Mouse (Mus musculus): ENCODE results near the gene Olfr668.
"Not testable (repeated sequence)": the region's sequence is repeated elsewhere in the genome, so short reads cannot be mapped to it uniquely, and the experiment has no call there.

Gene Olfr668

GRCm38 (mm10) chr7:104927957-104928356 lies at the start of gene Olfr668:
Olfr668 (minus strand) TSS chr7:104928057.
- no peak for DNase-seq (ENCODE audit: low spot score)

- DNase-seq (ENCODE audit: low spot score): not testable (repeated sequence)
These were observed 44.6 kb upstream of the Olfr668 start for GRCm38 (mm10) chr7:104972507-104972906.

- no peak for DNase-seq (ENCODE audit: low spot score)
These were observed 34.7 kb upstream of the Olfr668 start, which contains the start of gene Olfr670 for GRCm38 (mm10) chr7:104962520-104962919. Olfr670 (minus strand) TSS chr7:104962620.

GRCm38 (mm10) chr7:104950234-104950633 lies 22.4 kb upstream of the Olfr668 start:
- not testable (repeated sequence) for DNase-seq (ENCODE audit: low spot score)

GRCm38 (mm10) chr7:104933940-104934339 lies 6.1 kb upstream of the Olfr668 start, which contains the start of gene Olfr669:
Olfr669 (plus strand) TSS chr7:104934240.
- no peak for DNase-seq (ENCODE audit: low spot score)

GRCm38 (mm10) chr7:104921382-104921781 lies 6.5 kb downstream of the Olfr668 start, which contains the start of gene Olfr667:
Olfr667 (minus strand) TSS chr7:104921482.
- DNase-seq (ENCODE audit: low spot score): no peak

- no peak for DNase-seq (ENCODE audit: low spot score)
These were observed 32.0 kb downstream of the Olfr668 start, which contains the start of gene Olfr666 for GRCm38 (mm10) chr7:104895852-104896251. Olfr666 (minus strand) TSS chr7:104895952.

GRCm38 (mm10) chr7:104877731-104878130 lies 50.1 kb downstream of the Olfr668 start, which contains the start of gene Olfr665:
Olfr665 (plus strand) TSS chr7:104878031.
- DNase-seq (ENCODE audit: low spot score): no peak

Data from testis, postnatal 14 days (tissue).